Mouse (Mus musculus): ENCODE measurements around the gene 4930564D02Rik.
A peak's percentile ranks its signal among the peaks of the same experiment; 100 is the strongest.

Gene 4930564D02Rik

GRCm38 (mm10) chr3:105113859-105114258, 47.2 kb downstream of the 4930564D02Rik start:
- DNase-seq (ENCODE audit: low spot score): no peak

DNA sequence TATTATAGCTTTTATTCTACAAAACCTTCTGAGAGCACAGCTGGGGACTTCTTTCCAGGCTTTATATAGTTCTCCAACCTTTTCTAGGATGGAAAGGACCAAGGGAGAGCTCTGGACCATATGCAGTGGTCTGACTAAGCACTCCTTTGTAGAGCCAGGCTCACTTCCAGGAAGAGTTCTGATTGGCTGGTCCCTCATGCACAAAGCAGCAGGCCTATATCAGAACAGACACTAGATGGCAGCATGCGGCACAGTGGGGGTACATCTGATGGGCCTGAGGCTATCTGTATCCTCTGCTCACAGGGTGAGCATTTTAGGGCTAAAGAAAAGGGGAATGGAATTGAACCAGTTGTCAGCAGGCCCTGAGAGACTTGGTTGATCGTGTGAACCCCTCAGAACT, 47.6 kb downstream of the 4930564D02Rik start:
- peak; percentile 81 for DNase-seq (ENCODE audit: low spot score)

DNA sequence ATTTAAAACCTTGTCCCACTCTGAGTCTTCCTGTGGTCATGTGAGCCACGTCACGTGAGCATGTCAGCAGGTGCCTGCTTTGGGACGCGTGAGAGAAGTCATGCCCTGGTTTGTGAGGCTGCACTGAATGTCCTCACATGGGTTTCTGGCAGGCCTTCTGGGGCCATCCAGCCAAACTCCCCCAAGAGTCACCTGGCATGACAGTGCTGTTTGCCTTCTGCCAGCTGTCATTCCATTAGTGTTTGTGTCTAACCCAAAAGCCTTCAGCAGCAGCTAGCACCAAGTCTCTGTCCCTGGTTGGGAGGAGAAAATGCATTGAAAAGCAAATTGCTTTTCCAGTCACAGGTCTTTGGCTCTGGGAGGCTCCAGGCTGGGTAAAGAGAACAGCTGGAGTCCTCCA, 50.0 kb downstream of the 4930564D02Rik start:
- no peak for DNase-seq (ENCODE audit: low spot score)

DNA sequence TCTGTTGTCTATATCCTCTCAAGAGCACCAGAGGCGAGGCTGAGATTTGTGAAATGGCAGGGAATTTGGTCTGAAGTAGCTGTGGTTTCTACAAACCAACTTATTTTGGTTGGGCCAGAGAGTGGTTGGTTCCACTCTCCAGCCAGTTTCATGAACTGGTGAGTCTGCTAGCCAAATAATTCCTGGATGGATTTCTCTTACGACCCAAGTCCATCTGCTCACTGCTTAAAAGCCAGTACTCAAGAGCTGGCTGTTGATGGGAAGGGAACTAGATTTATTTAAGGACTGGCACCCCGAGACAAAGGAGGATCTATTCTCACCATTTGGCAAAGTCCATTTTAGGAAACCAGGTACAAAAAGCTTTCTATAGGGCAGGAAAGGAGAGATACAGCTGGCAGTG, 57.1 kb downstream of the 4930564D02Rik start:
- no peak for DNase-seq (ENCODE audit: low spot score)

DNA sequence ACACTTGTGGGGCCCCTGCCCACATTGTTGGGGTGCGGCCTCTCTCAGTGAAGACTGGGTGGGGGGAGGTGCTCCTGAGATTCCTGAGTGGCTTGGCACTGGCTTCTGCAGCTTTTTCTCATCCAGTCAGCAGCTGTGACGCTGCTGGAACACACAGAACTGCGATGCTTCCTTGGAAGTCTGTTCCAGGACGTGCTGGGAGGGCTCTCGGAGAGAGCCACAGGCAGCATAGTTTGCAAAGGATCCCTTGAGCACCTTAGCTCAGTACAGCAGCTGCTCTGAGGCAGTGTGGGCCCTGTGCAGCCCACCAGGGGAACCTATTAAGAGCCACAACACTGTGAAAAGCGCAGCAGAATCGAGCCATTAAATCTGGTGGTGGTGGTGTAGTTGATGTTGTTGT, 61.2 kb downstream of the 4930564D02Rik start:
- no peak for DNase-seq (ENCODE audit: low spot score)
